Mouse (Mus musculus): ENCODE results near the gene Mgat5b.

- TF ChIP-seq CTCF (IDR thresholded peaks at IDR 0.05; ENCODE audit: borderline replicate concordance, control insufficient read depth, extremely low read depth, insufficient read depth, low read length, poor library complexity) (no peak), POLR2A (IDR thresholded peaks at IDR 0.05; ENCODE audit: control insufficient read depth, extremely low read depth, insufficient read depth, low read length, poor library complexity) (no peak)
Observed at GRCm38 (mm10) chr11:117028861-117029568, 110.4 kb downstream of the Mgat5b start.
